Mouse (Mus musculus): Measurements from ENCODE around the gene Map2. TPM values are rescaled to one million over a fixed set of nuclear protein-coding genes. Genes with fewer than 3 reads are reported as not detected.

Map2 gene
- polyA plus RNA-seq, 1 experiment from 2014 or later: 23.1 TPM

DNA sequence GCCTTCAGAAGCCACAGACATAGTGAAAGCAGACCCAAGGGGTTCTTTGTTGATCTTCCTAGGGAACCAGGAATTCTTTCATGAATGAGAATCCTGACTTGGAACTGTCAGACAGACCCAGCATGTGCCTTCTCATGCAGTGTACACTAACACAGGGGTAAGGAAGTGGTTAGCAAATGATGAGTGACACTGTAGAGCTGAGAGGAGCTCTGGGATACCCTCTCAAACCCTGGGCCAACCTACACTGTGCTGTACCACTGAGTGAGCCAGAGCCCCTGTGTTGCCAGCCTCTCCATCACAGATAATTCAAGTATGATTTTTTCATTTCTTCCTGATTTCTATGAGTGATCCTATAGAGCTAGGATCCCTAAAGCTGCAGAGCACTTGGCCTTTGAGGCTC is 255.9 kb downstream of the Map2 start:
- no peaks in the 10 kb centered on the region for H3K36me3 ChIP-seq
- no peak overlapping the region for H3K4me2 ChIP-seq
- no peaks in the 10 kb centered on the region for H3K9me3 ChIP-seq
- ATAC-seq (ENCODE audit: insufficient number of reproducible peaks, low FRiP score, low TSS enrichment, low read depth): no peak
- H3K4me3 ChIP-seq: no peak overlapping the region
- H3K27me3 ChIP-seq: no peaks in the 10 kb centered on the region
- H3K9ac ChIP-seq: no peak overlapping the region
- 0 out of 2 replicates have a peak, but pooled peaks cover 2% of the 10 kb centered on the region for H3K4me1 ChIP-seq
- H3K27ac ChIP-seq: no peak overlapping the region

DNA sequence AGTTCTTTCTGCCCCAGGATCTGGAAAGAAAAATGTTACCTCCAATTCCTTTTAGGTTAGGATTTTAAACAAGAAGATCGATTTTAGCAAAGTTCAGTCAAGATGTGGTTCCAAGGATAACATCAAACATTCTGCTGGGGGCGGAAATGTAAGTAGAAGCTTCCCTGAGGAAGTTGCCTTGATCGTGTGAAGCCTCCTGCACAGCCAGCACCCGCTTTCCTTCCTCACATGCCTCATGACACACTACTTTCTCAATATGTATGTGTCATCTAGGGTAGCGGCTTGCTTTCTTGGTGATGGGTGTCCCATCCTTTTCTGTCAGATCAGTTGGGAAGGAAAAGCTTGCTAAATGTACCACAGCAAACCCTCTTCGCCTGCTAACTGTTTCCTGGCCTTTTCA is 256.4 kb downstream of the Map2 start:
- Histone ChIP-seq H3K27me3 (no peaks in the 10 kb centered on the region), H3K9ac (no peak overlapping the region), H3K9me3 (no peaks in the 10 kb centered on the region), H3K4me3 (no peak overlapping the region), H3K4me2 (no peak overlapping the region), H3K36me3 (no peaks in the 10 kb centered on the region), H3K4me1 (0 out of 2 replicates have a peak, but pooled peaks cover 2% of the 10 kb centered on the region), H3K27ac (no peak overlapping the region)
- no peak for ATAC-seq (ENCODE audit: insufficient number of reproducible peaks, low FRiP score, low TSS enrichment, low read depth)
- WGBS: 84% methylated on average over 6 of the region's 6 CpGs

DNA sequence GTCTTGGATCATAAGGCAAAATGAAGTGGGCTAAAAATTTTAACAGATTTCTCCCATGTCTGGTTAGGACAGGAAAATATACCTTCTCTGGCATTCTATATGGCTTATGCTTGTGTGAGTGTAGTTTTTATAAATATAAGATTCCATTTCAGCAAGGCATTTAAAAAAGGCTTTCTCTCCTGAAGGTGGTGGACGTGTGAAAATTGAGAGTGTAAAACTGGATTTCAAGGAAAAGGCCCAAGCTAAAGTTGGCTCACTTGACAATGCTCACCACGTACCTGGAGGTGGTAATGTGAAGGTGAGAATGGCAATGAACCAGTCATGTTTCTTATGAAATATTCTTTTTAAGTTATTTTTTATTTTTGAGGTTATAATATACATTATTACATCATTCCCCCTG is 263.0 kb downstream of the Map2 start:
- Histone ChIP-seq H3K4me3 (no peak overlapping the region), H3K36me3 (no peaks in the 10 kb centered on the region)

DNA sequence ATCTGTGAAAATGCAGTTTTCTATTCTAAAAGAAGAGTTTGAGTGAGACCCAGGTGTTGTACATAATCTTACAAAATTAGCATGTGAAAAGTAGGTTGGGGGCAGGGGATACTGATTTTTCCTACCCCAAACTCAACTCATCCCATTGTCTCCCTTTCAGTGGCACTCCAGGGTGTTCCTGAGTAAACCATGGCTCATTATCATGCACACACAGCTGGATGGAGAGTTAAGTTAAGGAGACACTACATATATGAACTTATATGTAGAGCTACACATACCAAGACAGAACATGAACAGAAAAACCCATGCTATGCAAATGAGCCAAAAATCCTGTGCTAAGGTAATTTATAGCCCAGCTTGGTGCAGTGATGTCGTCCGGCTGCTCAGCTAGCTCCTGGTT is 267.8 kb downstream of the Map2 start:
- ATAC-seq (ENCODE audit: insufficient number of reproducible peaks, low FRiP score, low TSS enrichment, low read depth): no peak
- no peaks in the 10 kb centered on the region for H3K27me3 ChIP-seq
- H3K4me3 ChIP-seq: no peak overlapping the region
- H3K4me1 ChIP-seq: no peaks in the 10 kb centered on the region
- H3K27ac ChIP-seq: no peak overlapping the region
- no peaks in the 10 kb centered on the region for H3K9me3 ChIP-seq
- WGBS: 91% methylated on average over 2 of the region's 2 CpGs
- H3K36me3 ChIP-seq: no peaks in the 10 kb centered on the region
- H3K9ac ChIP-seq: no peak overlapping the region
- no peak overlapping the region for H3K4me2 ChIP-seq

More for the DNA sequence above, 263.0 kb downstream of the Map2 start:
- no peaks in the 10 kb centered on the region for H3K27me3 ChIP-seq
- no peak overlapping the region for H3K4me2 ChIP-seq
- no peak for ATAC-seq (ENCODE audit: insufficient number of reproducible peaks, low FRiP score, low TSS enrichment, low read depth)
- 76% methylated on average over 2 of the region's 2 CpGs for WGBS
- H3K9me3 ChIP-seq: no peaks in the 10 kb centered on the region
- H3K4me1 ChIP-seq: no peaks in the 10 kb centered on the region
- no peak overlapping the region for H3K9ac ChIP-seq
- H3K27ac ChIP-seq: no peak overlapping the region

DNA sequence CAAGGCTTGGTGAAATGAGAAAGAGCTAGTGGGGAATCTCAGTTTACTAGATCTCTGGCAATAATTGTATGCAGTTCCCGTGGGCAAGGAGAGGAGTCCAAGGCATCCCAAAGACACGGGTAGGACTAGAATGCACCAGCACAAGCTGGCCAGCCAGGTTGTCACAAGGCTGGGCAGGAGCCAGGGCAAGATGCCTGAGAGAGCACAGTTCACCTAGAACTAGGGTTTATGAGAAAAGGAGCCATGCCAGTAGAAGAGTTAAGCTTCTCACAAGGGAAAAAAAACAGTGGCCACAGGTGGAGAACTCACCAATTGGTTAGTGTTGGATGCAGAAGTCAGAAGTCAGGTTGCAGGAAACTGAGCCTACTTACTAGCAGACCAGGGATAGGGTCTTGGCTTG is 274.4 kb downstream of the Map2 start:
- Histone ChIP-seq H3K4me1 (no peaks in the 10 kb centered on the region), H3K36me3 (no peaks in the 10 kb centered on the region), H3K4me3 (no peak overlapping the region), H3K27me3 (no peaks in the 10 kb centered on the region), H3K27ac (no peak overlapping the region), H3K4me2 (no peak overlapping the region), H3K9ac (no peak overlapping the region), H3K9me3 (no peaks in the 10 kb centered on the region)
- ATAC-seq (ENCODE audit: insufficient number of reproducible peaks, low FRiP score, low TSS enrichment, low read depth): no peak
- WGBS: 58% methylated on average over 2 of the region's 2 CpGs

DNA sequence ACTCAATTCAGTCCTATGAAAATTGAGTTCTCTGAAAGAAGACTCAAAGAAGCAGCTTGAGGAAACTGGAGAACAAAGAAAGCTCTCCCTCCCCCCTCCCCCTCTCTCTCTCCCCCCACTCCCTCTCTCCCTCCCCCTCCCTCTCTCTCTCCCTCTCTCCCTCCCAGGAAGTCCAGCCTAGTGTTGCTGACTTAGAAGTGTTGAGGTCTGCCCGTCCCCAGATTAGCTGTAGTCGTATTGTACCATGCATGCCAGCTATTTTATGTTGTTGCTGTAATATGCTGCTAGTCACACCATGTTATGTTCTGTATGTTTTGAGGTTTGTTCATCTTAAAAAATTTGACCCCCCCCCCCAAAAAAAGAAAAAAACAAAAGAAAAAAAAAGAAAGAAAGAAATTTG is 281.5 kb downstream of the Map2 start:
- ATAC-seq (ENCODE audit: insufficient number of reproducible peaks, low FRiP score, low TSS enrichment, low read depth): no peak
- H3K9ac ChIP-seq: no peak overlapping the region
- no peak overlapping the region for H3K4me2 ChIP-seq
- WGBS: 30% methylated on average over 2 of the region's 2 CpGs
- H3K27me3 ChIP-seq: no peaks in the 10 kb centered on the region
- H3K9me3 ChIP-seq: no peaks in the 10 kb centered on the region
- H3K36me3 ChIP-seq: no peaks in the 10 kb centered on the region
- H3K4me1 ChIP-seq: no peaks in the 10 kb centered on the region
- no peak overlapping the region for H3K27ac ChIP-seq
- H3K4me3 ChIP-seq: no peak overlapping the region

DNA sequence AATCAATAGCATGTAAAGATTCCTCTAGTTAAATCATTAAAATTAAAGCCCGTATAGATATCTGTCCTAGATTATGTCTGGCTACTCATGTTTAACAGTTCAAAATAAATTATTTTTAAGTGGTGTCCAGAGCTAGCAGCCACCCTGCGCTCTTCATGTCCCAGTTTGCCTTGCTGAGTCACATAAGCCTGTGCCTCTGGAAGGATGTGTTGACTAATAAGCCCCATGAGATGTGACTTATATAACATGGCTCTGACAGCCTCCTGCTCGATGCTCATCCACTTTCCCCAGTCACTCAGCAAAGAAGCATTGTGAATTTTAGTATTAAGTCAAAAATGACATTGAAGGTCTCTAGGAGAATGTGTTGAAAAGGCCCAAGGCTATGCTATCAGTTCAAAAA is 282.7 kb downstream of the Map2 start:
- Histone ChIP-seq H3K9ac (no peak overlapping the region), H3K4me1 (no peaks in the 10 kb centered on the region), H3K9me3 (no peaks in the 10 kb centered on the region), H3K27me3 (no peaks in the 10 kb centered on the region), H3K4me2 (no peak overlapping the region), H3K36me3 (no peaks in the 10 kb centered on the region), H3K27ac (no peak overlapping the region), H3K4me3 (no peak overlapping the region)
- no peak for ATAC-seq (ENCODE audit: insufficient number of reproducible peaks, low FRiP score, low TSS enrichment, low read depth)
- WGBS: 66% methylated on average over 3 of the region's 3 CpGs

DNA sequence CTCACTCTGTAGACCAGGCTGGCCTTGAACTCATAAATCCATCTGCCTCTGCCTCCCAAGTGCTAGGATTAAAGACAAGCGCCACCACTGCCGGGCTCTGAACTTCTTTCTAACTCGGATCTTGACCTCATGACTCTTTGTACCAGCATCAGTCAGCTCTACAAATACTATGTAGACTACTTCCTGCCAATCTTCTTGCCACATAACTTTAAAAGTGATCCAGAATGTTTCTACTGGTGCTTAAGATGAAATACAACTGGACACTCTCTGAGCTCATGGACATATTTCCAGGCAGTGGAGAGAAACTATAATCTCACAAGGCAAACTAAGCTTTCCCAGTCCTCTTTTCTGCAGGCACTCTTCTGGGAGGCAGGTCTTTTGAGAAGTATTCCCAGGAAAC is 284.3 kb downstream of the Map2 start:
- Histone ChIP-seq H3K4me1 (no peaks in the 10 kb centered on the region), H3K4me2 (no peak overlapping the region), H3K27me3 (no peaks in the 10 kb centered on the region), H3K4me3 (no peak overlapping the region), H3K9me3 (no peaks in the 10 kb centered on the region), H3K36me3 (no peaks in the 10 kb centered on the region), H3K9ac (no peak overlapping the region), H3K27ac (no peak overlapping the region)
- WGBS: 63% methylated on average over 3 of the region's 3 CpGs
- no peak for ATAC-seq (ENCODE audit: insufficient number of reproducible peaks, low FRiP score, low TSS enrichment, low read depth)

DNA sequence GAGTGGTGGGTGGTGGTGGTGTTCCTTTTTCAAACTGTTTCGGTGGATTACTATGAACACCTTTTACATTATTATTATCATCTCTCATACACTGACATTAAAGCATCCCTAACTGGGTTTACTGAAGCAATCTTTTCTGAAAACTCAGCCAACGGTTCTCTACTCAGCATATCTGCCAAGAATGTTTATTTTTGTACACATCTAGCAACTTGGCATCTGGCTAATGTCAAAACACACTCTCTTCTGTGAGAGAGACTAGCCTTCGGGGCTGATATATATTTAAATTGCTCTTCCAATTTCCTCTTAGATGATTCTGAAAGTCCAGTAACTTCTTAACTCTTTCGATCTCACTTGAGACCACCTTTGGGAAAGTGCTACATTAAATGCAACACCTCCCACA is 285.8 kb downstream of the Map2 start:
- no peak for ATAC-seq (ENCODE audit: insufficient number of reproducible peaks, low FRiP score, low TSS enrichment, low read depth)
- no peaks in the 10 kb centered on the region for H3K9me3 ChIP-seq
- no peak overlapping the region for H3K4me3 ChIP-seq
- 72% methylated on average over 4 of the region's 4 CpGs for WGBS
- no peaks in the 10 kb centered on the region for H3K4me1 ChIP-seq
- no peaks in the 10 kb centered on the region for H3K27me3 ChIP-seq
- no peak overlapping the region for H3K9ac ChIP-seq
- H3K36me3 ChIP-seq: no peaks in the 10 kb centered on the region
- no peak overlapping the region for H3K27ac ChIP-seq
- H3K4me2 ChIP-seq: no peak overlapping the region

DNA sequence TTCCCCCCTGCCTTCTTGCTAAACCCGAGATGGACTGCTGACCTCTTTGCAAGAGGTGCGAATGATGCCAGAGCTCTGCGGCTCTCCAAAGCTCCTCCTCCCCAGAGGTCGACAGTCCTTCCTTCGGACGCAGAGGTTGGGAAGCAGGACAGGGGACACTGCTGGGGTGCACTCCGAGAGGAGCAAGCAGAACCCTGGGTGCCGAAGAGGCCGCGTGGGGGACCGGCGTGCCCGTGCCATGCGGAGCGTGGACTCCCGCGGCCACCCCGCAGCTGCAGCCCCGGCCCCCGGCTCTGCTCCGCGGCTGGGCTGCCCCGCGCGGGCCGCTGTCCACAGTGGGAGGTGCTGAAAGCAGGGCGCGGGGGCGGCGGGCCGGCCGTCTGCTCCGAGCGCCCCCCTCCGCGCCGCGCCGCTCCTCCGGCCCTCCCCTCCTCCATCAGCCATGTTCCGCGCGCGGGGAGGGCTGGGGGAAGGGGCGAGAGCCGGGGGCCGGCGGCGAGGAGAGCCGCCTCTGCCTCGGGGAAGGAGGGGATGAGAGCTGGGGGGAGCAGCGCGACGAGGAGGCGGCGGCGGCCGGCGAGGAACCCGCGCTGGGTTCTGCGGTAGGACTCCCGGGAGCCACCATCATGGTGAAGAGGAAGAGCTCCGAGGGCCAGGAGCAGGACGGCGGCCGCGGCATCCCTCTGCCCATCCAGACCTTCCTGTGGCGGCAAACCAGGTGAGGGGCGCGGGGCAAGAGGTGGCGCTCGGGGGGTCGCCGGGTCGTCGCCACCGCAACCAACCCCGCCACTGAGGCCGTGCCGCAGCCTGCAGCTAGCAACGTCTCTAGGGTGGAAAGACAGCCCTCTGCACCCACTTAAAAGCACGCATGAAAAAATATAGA is 293.0 kb downstream of the Map2 start, which contains the start of gene Unc80:
TSS of gene Unc80 (plus strand) at position 547 of the 883 bp plus-strand sequence.
- peak; percentile 80 for ATAC-seq (ENCODE audit: insufficient number of reproducible peaks, low FRiP score, low TSS enrichment, low read depth)
- Histone ChIP-seq H3K27me3 (peaks cover 21% of the 10 kb centered on the region), H3K27ac (no peak within 1 kb of the TSS), H3K4me2 (peak within 1 kb of the TSS; percentile 95), H3K36me3 (no peaks in the 10 kb centered on the region), H3K4me3 (peak within 1 kb of the TSS; percentile 52), H3K9ac (no peak within 1 kb of the TSS; the same call in 1 of the 2 replicates), H3K4me1 (peaks cover 13% of the 10 kb centered on the region), H3K9me3 (no peaks in the 10 kb centered on the region)
- 1% methylated on average over 69 of the region's 83 CpGs for WGBS

DNA sequence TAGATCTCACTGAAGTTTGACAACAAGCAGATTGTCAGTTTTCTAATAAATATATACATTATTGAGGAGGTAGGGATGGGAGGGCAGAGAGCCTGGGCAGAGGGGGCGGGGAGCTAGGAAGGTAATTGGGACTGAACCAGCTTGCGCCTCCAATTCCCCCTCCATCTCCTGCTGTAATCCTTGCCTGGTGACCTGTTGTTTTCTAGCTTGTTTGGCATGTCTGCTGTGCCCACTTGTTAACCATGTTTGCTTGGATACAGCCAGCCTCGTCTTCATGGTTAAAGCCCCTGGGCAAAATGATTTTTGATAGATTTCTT is 293.6 kb downstream of the Map2 start:
- H3K9ac ChIP-seq: no peak overlapping the region
- H3K4me2 ChIP-seq: peak overlapping the region; percentile 95
- no peak overlapping the region for H3K27ac ChIP-seq
- peak overlapping the region; percentile 52 for H3K4me3 ChIP-seq
- no peaks in the 10 kb centered on the region for H3K9me3 ChIP-seq
- peaks cover 21% of the 10 kb centered on the region for H3K27me3 ChIP-seq
- H3K36me3 ChIP-seq: no peaks in the 10 kb centered on the region
- peaks cover 13% of the 10 kb centered on the region for H3K4me1 ChIP-seq
- WGBS: 17% methylated on average over 3 of the region's 3 CpGs
- ATAC-seq (ENCODE audit: insufficient number of reproducible peaks, low FRiP score, low TSS enrichment, low read depth): no peak

DNA sequence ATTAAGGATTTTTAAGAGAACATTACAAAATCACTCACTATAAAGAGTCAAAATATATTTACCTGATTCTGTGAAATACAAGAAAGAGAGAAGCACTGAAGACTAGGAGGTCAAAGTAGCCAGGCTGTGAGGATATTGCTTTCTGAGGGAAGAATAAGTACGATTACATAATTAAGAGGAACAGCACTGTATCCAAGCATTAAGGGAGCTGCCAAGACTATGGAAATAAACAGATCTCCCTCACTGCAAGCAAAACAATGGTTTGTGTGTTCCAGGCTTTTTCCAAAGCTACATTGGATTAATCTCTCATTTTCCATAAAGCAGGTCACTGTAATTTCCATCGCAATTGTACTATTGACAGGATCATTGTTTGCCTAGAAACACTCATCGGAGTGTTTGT is 307.7 kb downstream of the Map2 start:
- H3K9ac ChIP-seq: no peak overlapping the region
- no peaks in the 10 kb centered on the region for H3K36me3 ChIP-seq
- H3K4me3 ChIP-seq: no peak overlapping the region
- 83% methylated on average over 3 of the region's 3 CpGs for WGBS
- no peak overlapping the region for H3K4me2 ChIP-seq
- no peaks in the 10 kb centered on the region for H3K4me1 ChIP-seq
- H3K9me3 ChIP-seq: no peaks in the 10 kb centered on the region
- ATAC-seq (ENCODE audit: insufficient number of reproducible peaks, low FRiP score, low TSS enrichment, low read depth): no peak
- H3K27ac ChIP-seq: no peak overlapping the region
- no peaks in the 10 kb centered on the region for H3K27me3 ChIP-seq

Data from limb, embryonic 15.5 days (tissue).